Mouse (Mus musculus): Measurements from ENCODE around the gene Dmxl2. TPM values are rescaled to one million over a fixed set of nuclear protein-coding genes. Genes with fewer than 3 reads are reported as not detected.
A peak's percentile ranks its signal among the peaks of the same experiment; 100 is the strongest.

The Dmxl2 gene
- polyA plus RNA-seq, 1 experiment = 92.3 TPM

- Histone ChIP-seq H3K4me3 (ENCODE audit: insufficient read depth, low read length) (no peak overlapping the region), H3K27ac (ENCODE audit: insufficient read depth, low read length) (no peak overlapping the region), H3K4me1 (ENCODE audit: control insufficient read depth, insufficient read depth, low read length) (peaks cover 1% of the 10 kb centered on the region; the same call in 1 of the 2 replicates)
- no peak for TF ChIP-seq CTCF (IDR thresholded peaks at IDR 0.05; ENCODE audit: extremely low read depth, insufficient read depth, low read length)
- no peak for TF ChIP-seq POLR2A (IDR thresholded peaks at IDR 0.05; ENCODE audit: extremely low read depth, insufficient read depth, low read length)
These were observed 22.4 kb downstream of the Dmxl2 start for GRCm38 (mm10) chr9:54479054-54479453.

- Histone ChIP-seq H3K27ac (ENCODE audit: insufficient read depth, low read length) (no peak overlapping the region), H3K4me3 (ENCODE audit: insufficient read depth, low read length) (no peak overlapping the region), H3K4me1 (ENCODE audit: control insufficient read depth, insufficient read depth, low read length) (peaks cover 2% of the 10 kb centered on the region; the same call in 1 of the 2 replicates)
- TF ChIP-seq POLR2A (IDR thresholded peaks at IDR 0.05; ENCODE audit: extremely low read depth, insufficient read depth, low read length) (no peak), CTCF (IDR thresholded peaks at IDR 0.05; ENCODE audit: extremely low read depth, insufficient read depth, low read length) (no peak)
These were observed 23.3 kb downstream of the Dmxl2 start for GRCm38 (mm10) chr9:54478117-54478516.

DNA sequence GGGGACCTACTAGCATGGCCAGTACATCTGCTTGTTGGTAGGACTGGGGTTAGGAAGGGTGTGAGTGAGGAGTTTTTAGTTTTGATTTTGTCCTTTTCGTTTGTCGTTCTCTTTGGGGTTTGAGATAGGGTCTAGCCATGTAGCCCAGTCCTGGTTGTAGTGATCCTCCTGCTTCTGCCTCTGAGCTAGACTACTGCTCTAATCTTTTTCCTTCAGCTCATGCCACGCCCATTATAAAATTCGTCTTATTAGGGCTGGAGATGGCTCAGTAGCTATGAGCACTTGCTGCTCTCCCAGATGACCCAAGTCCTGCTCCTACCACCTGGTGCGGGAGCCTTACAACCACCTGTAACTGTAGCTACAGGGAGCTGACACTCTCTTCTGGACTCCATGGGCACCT lies 26.9 kb downstream of the Dmxl2 start:
- H3K27ac ChIP-seq (ENCODE audit: insufficient read depth, low read length) = no peak overlapping the region
- no peak for TF ChIP-seq POLR2A (IDR thresholded peaks at IDR 0.05; ENCODE audit: extremely low read depth, insufficient read depth, low read length)

DNA sequence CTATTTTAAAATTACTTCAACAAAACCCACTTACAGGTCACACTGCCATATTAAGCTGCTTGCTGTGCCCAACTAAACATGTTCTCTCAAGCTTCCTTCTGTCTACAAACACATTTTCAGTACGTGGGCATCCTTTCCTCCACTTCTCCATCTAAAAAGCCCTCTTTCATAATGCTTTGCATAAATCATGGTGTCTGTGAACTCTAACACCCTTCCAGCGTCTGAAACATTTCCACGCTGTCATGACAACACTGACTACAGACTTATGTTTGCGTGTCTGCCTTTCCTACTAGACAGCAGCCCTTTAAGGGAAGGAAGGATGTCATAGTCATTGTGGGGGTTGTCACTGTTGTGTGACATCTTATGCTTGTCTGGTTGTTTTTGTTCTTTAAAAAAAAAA lies 27.4 kb downstream of the Dmxl2 start:
- Histone ChIP-seq H3K27ac (ENCODE audit: insufficient read depth, low read length) (no peak overlapping the region), H3K4me1 (ENCODE audit: control insufficient read depth, insufficient read depth, low read length) (peaks cover 2% of the 10 kb centered on the region; the same call in 1 of the 2 replicates), H3K4me3 (ENCODE audit: insufficient read depth, low read length) (no peak overlapping the region)
- TF ChIP-seq CTCF (IDR thresholded peaks at IDR 0.05; ENCODE audit: extremely low read depth, insufficient read depth, low read length) (no peak), POLR2A (IDR thresholded peaks at IDR 0.05; ENCODE audit: extremely low read depth, insufficient read depth, low read length) (no peak)

More for the DNA sequence above, 26.9 kb downstream of the Dmxl2 start:
- H3K4me3 ChIP-seq (ENCODE audit: insufficient read depth, low read length) = no peak overlapping the region
- H3K4me1 ChIP-seq (ENCODE audit: control insufficient read depth, insufficient read depth, low read length) = peaks cover 2% of the 10 kb centered on the region; the same call in 1 of the 2 replicates

DNA sequence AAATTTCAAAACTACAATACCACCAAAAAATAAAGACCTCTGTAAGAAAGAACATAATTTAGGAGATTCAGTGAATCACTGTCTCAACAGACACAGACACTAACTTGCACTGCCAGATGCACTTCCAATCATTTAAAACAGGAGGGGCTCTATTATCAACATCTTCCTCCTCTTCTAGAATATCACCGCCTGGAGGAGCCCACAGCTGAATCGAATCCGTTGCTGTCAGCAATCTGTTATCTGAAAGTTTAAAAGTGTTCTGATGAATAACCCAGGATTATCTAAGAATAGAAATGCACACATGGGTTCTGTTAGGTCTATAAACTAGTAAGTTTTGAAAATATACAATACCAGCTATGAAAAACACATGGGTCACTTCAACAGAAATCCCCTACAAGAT lies 28.6 kb downstream of the Dmxl2 start:
- H3K4me3 ChIP-seq (ENCODE audit: insufficient read depth, low read length) = no peak overlapping the region
- no peak for TF ChIP-seq POLR2A (IDR thresholded peaks at IDR 0.05; ENCODE audit: extremely low read depth, insufficient read depth, low read length)
- no peak for TF ChIP-seq CTCF (IDR thresholded peaks at IDR 0.05; ENCODE audit: extremely low read depth, insufficient read depth, low read length)
- no peak overlapping the region for H3K27ac ChIP-seq (ENCODE audit: insufficient read depth, low read length)
- peaks cover 2% of the 10 kb centered on the region; the same call in 1 of the 2 replicates for H3K4me1 ChIP-seq (ENCODE audit: control insufficient read depth, insufficient read depth, low read length)

- no peak overlapping the region for H3K27ac ChIP-seq (ENCODE audit: insufficient read depth, low read length)
- no peak for TF ChIP-seq CTCF (IDR thresholded peaks at IDR 0.05; ENCODE audit: extremely low read depth, insufficient read depth, low read length)
- TF ChIP-seq POLR2A (IDR thresholded peaks at IDR 0.05; ENCODE audit: extremely low read depth, insufficient read depth, low read length) = no peak
- H3K4me1 ChIP-seq (ENCODE audit: control insufficient read depth, insufficient read depth, low read length) = peaks cover 2% of the 10 kb centered on the region; the same call in 1 of the 2 replicates
- H3K4me3 ChIP-seq (ENCODE audit: insufficient read depth, low read length) = no peak overlapping the region
These were observed 32.1 kb downstream of the Dmxl2 start for GRCm38 (mm10) chr9:54469339-54469738.

- Histone ChIP-seq H3K27ac (ENCODE audit: insufficient read depth, low read length) (no peak overlapping the region), H3K4me3 (ENCODE audit: insufficient read depth, low read length) (no peak overlapping the region), H3K4me1 (ENCODE audit: control insufficient read depth, insufficient read depth, low read length) (no peaks in the 10 kb centered on the region; the same call in 1 of the 2 replicates)
- TF ChIP-seq CTCF (IDR thresholded peaks at IDR 0.05; ENCODE audit: extremely low read depth, insufficient read depth, low read length) (no peak), POLR2A (IDR thresholded peaks at IDR 0.05; ENCODE audit: extremely low read depth, insufficient read depth, low read length) (no peak)
These were observed 33.9 kb downstream of the Dmxl2 start for GRCm38 (mm10) chr9:54467433-54467933.

DNA sequence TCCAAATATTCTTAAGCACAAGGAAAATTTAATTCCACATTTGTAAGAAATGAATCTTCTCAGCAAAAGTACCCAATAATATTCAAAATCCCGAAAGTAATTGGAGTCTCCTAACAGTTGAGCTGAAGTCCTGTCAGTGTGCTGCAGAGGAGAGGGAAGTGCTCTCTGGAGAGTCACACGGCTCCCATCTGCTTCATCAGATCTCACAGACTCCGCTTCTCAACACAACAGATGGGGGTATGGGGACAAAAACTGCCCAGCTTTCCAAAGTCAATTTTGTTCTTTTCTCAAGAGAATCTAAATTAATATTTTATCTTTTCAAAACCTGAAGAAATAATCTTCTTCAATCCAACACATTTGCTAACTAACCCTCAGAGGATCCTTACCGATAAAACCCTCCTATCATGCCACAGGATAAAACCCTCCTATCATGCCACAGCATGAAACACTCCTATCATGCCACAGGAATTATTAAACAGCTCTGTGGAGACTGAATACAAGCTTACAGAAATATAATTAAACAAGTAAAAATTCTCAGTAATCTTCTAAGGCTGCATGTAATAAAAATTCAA lies 37.9 kb downstream of the Dmxl2 start:
- Histone ChIP-seq H3K27ac (ENCODE audit: insufficient read depth, low read length) (no peak overlapping the region), H3K4me3 (ENCODE audit: insufficient read depth, low read length) (no peak overlapping the region)

GRCm38 (mm10) chr9:54439015-54439414 lies 62.4 kb downstream of the Dmxl2 start:
- H3K27ac ChIP-seq (ENCODE audit: insufficient read depth, low read length) = no peak overlapping the region
- TF ChIP-seq POLR2A (IDR thresholded peaks at IDR 0.05; ENCODE audit: extremely low read depth, insufficient read depth, low read length) (no peak), CTCF (IDR thresholded peaks at IDR 0.05; ENCODE audit: extremely low read depth, insufficient read depth, low read length) (no peak)
- H3K4me1 ChIP-seq (ENCODE audit: control insufficient read depth, insufficient read depth, low read length) = peaks cover 6% of the 10 kb centered on the region; the same call in 1 of the 2 replicates
- H3K4me3 ChIP-seq (ENCODE audit: insufficient read depth, low read length) = no peak overlapping the region

More for the DNA sequence above, 37.9 kb downstream of the Dmxl2 start:
- H3K4me1 ChIP-seq (ENCODE audit: control insufficient read depth, insufficient read depth, low read length) = no peaks in the 10 kb centered on the region; the same call in 1 of the 2 replicates
- no peak for TF ChIP-seq CTCF (IDR thresholded peaks at IDR 0.05; ENCODE audit: extremely low read depth, insufficient read depth, low read length)
- no peak for TF ChIP-seq POLR2A (IDR thresholded peaks at IDR 0.05; ENCODE audit: extremely low read depth, insufficient read depth, low read length)

GRCm38 (mm10) chr9:54438246-54438645 lies 63.2 kb downstream of the Dmxl2 start:
- TF ChIP-seq POLR2A (IDR thresholded peaks at IDR 0.05; ENCODE audit: extremely low read depth, insufficient read depth, low read length) (no peak), CTCF (IDR thresholded peaks at IDR 0.05; ENCODE audit: extremely low read depth, insufficient read depth, low read length) (peak; percentile 63)
- Histone ChIP-seq H3K27ac (ENCODE audit: insufficient read depth, low read length) (no peak overlapping the region), H3K4me1 (ENCODE audit: control insufficient read depth, insufficient read depth, low read length) (peaks cover 6% of the 10 kb centered on the region; the same call in 1 of the 2 replicates), H3K4me3 (ENCODE audit: insufficient read depth, low read length) (no peak overlapping the region)
